Mouse (Mus musculus) liver, embryonic 15.5 days (tissue): ENCODE data around the gene Ece2. TPM values are rescaled to one million over a fixed set of nuclear protein-coding genes. Genes with fewer than 3 reads are reported as not detected.

Experiments used
- ATAC-seq: fragments of 200-750 bp; cut with Nextera tagmentation; 2 replicates; pipeline ENCODE4 v1.8.0; 2017; ENCODE audit warnings: moderate number of reproducible peaks, mild to moderate bottlenecking, moderate library complexity; ENCODE audit not compliant: insufficient read depth
- H3K27ac ChIP-seq: fragments of 300-500 bp; sonication (generic); replicated peaks from 2 replicates; pipeline ENCODE4 v1.5.1; 2015; ENCODE audit warnings: mild to moderate bottlenecking, inconsistent platforms
- H3K27me3 ChIP-seq: fragments of 300-500 bp; sonication (generic); 2 replicates; pipeline ENCODE4 v1.6.1; 2015; ENCODE audit warnings: mild to moderate bottlenecking, inconsistent platforms
- H3K36me3 ChIP-seq: fragments of 300-500 bp; sonication (generic); replicated peaks from 2 replicates; pipeline ENCODE4 v1.6.1; 2015; ENCODE audit warnings: moderate library complexity, mild to moderate bottlenecking, inconsistent platforms
- H3K4me1 ChIP-seq: fragments of 300-500 bp; sonication (generic); replicated peaks from 2 replicates; pipeline ENCODE4 v1.6.1; 2015; ENCODE audit warnings: inconsistent platforms
- H3K4me2 ChIP-seq: fragments of 300-500 bp; sonication (generic); 2 replicates; pipeline ENCODE4 v1.6.1; 2015; ENCODE audit warnings: moderate library complexity, mild to moderate bottlenecking, inconsistent platforms
- H3K4me3 ChIP-seq: fragments of 300-500 bp; sonication (generic); replicated peaks from 2 replicates; pipeline ENCODE4 v1.5.1; 2015; ENCODE audit warnings: mild to moderate bottlenecking, inconsistent platforms
- H3K9ac ChIP-seq: fragments of 300-500 bp; sonication (generic); 2 replicates; pipeline ENCODE4 v1.6.1; 2015; ENCODE audit warnings: moderate library complexity, mild to moderate bottlenecking, inconsistent platforms
- H3K9me3 ChIP-seq: fragments of 300-500 bp; sonication (generic); replicated peaks from 2 replicates; pipeline ENCODE4 v1.6.1; 2016; ENCODE audit warnings: inconsistent platforms
- WGBS: fragments of 180-500 bp; shearing (Covaris S2); methylation state at CpG from one replicate; pipeline ENCODE4 v1.1.7; 2015; ENCODE audit warnings: mixed read lengths; ENCODE audit not compliant: insufficient replicate concordance; 5-methylcytosine and 5-hydroxymethylcytosine counted together
- microRNA counts: library from miRNA; unstranded; fragments of <30 nt; microRNA quantifications from one replicate; lab custom pipeline; 2016
- microRNA-seq: library from miRNA; unstranded; fragments of <30 nt; microRNA quantifications from one replicate; pipeline ENCODE4, GENCODE M21; 2016
- polyA plus RNA-seq: library from polyadenylated mRNA; unstranded; fragments of >200 nt; fragmentation: Nextera tagmentation; extraction: Ambion mirVana; gene quantifications from 2 replicates; pipeline ENCODE4 v1.2.1, GENCODE M21; 2015

The Ece2 gene
- polyA plus RNA-seq, 1 experiment from 2014 or later: not detected

DNA sequence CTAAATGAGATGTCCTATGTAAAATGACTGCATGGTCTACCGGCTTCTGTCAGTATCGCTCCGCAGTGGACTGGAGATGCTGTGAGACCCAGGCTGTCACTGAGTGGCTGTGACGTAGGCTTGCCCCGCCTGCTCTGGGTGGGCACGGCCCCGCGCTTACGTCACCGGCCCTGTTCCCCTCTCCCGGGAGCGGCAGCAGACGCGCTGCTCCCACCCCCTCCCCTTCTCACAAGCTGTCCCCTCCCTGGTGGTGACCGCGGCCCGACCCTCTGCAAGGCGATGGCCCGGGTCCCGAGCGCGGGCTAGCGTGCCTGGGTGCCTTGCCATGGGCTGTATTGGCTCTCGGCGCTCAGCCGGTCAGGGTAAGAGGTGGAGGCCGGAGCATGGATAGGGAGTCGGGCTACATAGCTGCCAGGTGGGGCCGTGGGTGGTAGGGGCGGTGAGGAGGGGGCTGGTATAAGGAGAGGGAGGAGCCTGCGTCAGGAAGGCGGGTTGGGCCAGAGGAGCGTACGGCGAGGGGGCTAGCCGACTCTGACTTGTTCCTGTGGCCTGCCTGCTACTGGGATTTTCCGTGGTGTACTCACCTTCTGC, 63.6 kb downstream of the Ece2 start, which contains the start of gene Fam131a:
Gene Fam131a (plus strand): TSS at position 131 of the 591 bp plus-strand sequence.
- Histone ChIP-seq H3K27ac (peak within 1 kb of the TSS; percentile 54), H3K9me3 (no peaks in the 10 kb centered on the region), H3K9ac (peak within 1 kb of the TSS; percentile 72), H3K27me3 (peaks cover 51% of the 10 kb centered on the region), H3K36me3 (peaks cover 46% of the 10 kb centered on the region), H3K4me2 (peak within 1 kb of the TSS; percentile 97), H3K4me3 (peak within 1 kb of the TSS; percentile 65), H3K4me1 (peaks cover 57% of the 10 kb centered on the region)
- ATAC-seq: peak; percentile 88
- WGBS: 2% methylated on average over 36 of the region's 37 CpGs

GRCm38 (mm10) chr16:20694781-20695180, 65.2 kb downstream of the Ece2 start:
- Histone ChIP-seq H3K27ac (no peak overlapping the region), H3K36me3 (peaks cover 30% of the 10 kb centered on the region), H3K9me3 (no peaks in the 10 kb centered on the region), H3K9ac (no peak overlapping the region), H3K4me2 (no peak overlapping the region), H3K4me1 (peaks cover 47% of the 10 kb centered on the region), H3K27me3 (peaks cover 61% of the 10 kb centered on the region), H3K4me3 (no peak overlapping the region)
- 67% methylated on average over 8 of the region's 8 CpGs for WGBS
- ATAC-seq: no peak

GRCm38 (mm10) chr16:20695622-20696323, 66.1 kb downstream of the Ece2 start:
- H3K4me1 ChIP-seq: peaks cover 43% of the 10 kb centered on the region
- peaks cover 20% of the 10 kb centered on the region for H3K36me3 ChIP-seq
- H3K4me3 ChIP-seq: peak overlapping the region; percentile 31
- no peaks in the 10 kb centered on the region for H3K9me3 ChIP-seq
- 5% methylated on average over 46 of the region's 46 CpGs for WGBS
- ATAC-seq: no peak
- peak overlapping the region; percentile 58 for H3K4me2 ChIP-seq
- H3K9ac ChIP-seq: no peak overlapping the region
- peaks cover 61% of the 10 kb centered on the region for H3K27me3 ChIP-seq
- no peak overlapping the region for H3K27ac ChIP-seq

MicroRNA genes within 50 kb of the gene (microRNA counts, 519-probe panel; counts per million panel counts)
- 3,164 counts per million, percentile 63 among the panel's probes with 10 or more counts for microRNA mmu-miR-1224 (lab: Ali Mortazavi, UCI)

Small RNAs within 50 kb of the gene (microRNA-seq; reads per million reads assigned to microRNA genes)
- not detected for gene Mir1224

Other genes starting within 250 kb of the Ece2 start
- gene Abcc5, start 203.4 kb upstream of the Ece2 start, polyA plus RNA-seq: 17.2 and 18.5 TPM in 2 replicates
- 44.1 and 48.7 TPM in 2 replicates for gene Eif2b5, start 131.0 kb upstream of the Ece2 start, polyA plus RNA-seq
- 3.8 and 4.8 TPM in 2 replicates for gene Dvl3, start 112.8 kb upstream of the Ece2 start, polyA plus RNA-seq
- 386 and 395 TPM in 2 replicates for gene Ap2m1, start 94.3 kb upstream of the Ece2 start, polyA plus RNA-seq
- gene Abcf3, start 81.3 kb upstream of the Ece2 start, polyA plus RNA-seq: 24.6 and 28.4 TPM in 2 replicates
- gene Vwa5b2, start 40.4 kb upstream of the Ece2 start, polyA plus RNA-seq: 0.21 and 0.33 TPM in 2 replicates
- 16.0 and 16.2 TPM in 2 replicates for gene Eef1akmt4, start 18.2 kb upstream of the Ece2 start, polyA plus RNA-seq
- 0.08 TPM in 1 of 2 replicates, not detected in the other for gene Gm49333, start 18.2 kb upstream of the Ece2 start, polyA plus RNA-seq
- 20.7 and 22.9 TPM in 2 replicates for gene Alg3, start 18.1 kb upstream of the Ece2 start, polyA plus RNA-seq
- 0.10 and 0.12 TPM in 2 replicates for gene Camk2n2, start 8.5 kb upstream of the Ece2 start, polyA plus RNA-seq
- gene Psmd2, start 21.8 kb downstream of the Ece2 start, polyA plus RNA-seq: 164 and 171 TPM in 2 replicates
- gene Eif4g1, start 38.5 kb downstream of the Ece2 start, polyA plus RNA-seq: 86.2 and 98.5 TPM in 2 replicates
- 1.3 and 1.8 TPM in 2 replicates for gene Fam131a, start 63.4 kb downstream of the Ece2 start, polyA plus RNA-seq
- 36.4 and 39.3 TPM in 2 replicates for gene Polr2h, start 87.8 kb downstream of the Ece2 start, polyA plus RNA-seq
- gene Clcn2, start 87.9 kb downstream of the Ece2 start, polyA plus RNA-seq: 9.5 and 13.7 TPM in 2 replicates
- gene Chrd, start 103.3 kb downstream of the Ece2 start, polyA plus RNA-seq: 0.37 and 0.47 TPM in 2 replicates
- gene Thpo, start 104.7 kb downstream of the Ece2 start, polyA plus RNA-seq: 5.0 and 5.6 TPM in 2 replicates